ENCODE assay signal across 8 mouse cellular contexts in genomic region chr4:135439188-135439647, GRCm38 (mm10). TPM values are rescaled to one million over a fixed set of nuclear protein-coding genes. Genes with fewer than 3 reads are reported as not detected.
A peak's percentile ranks its signal among the peaks of the same experiment; 100 is the strongest.
DNase-seq lines count a peak whose midpoint lies in the region; ATAC-seq and TF ChIP-seq lines count a peak whose summit lies in the region.

No protein-coding gene starts in this region.

- 5% methylated on average over 15 of the region's 15 CpGs for WGBS in forebrain, embryonic 11.5 days
- 6% methylated on average over 14 of the region's 15 CpGs for WGBS in hindbrain, embryonic 12.5 days
- 3% methylated on average over 15 of the region's 15 CpGs for WGBS in limb, embryonic 14.5 days
- WGBS in midbrain, embryonic 13.5 days: 6% methylated on average over 15 of the region's 15 CpGs
- 2% methylated on average over 15 of the region's 15 CpGs for WGBS in stomach, postnatal 0 days

- TF ChIP-seq EP300 in stomach, postnatal 0 days (optimal IDR thresholded peaks at IDR 0.05): no peak

- ATAC-seq in activated CD4-positive, CD25-positive, alpha-beta regulatory T cell, adult 4 months: peak; percentile 60
- peak; percentile 87 for ATAC-seq in forebrain, embryonic 11.5 days (replicated peaks; ENCODE audit: low FRiP score)
- ATAC-seq in hindbrain, embryonic 12.5 days (ENCODE audit: low FRiP score): peak; percentile 52; the same call in 1 of the 2 replicates
- peak; percentile 80 for ATAC-seq in limb, embryonic 14.5 days (ENCODE audit: low FRiP score, low read depth)
- ATAC-seq in midbrain, embryonic 13.5 days: peak; percentile 66; the same call in 1 of the 2 replicates
- peak; percentile 82 for ATAC-seq in stomach, postnatal 0 days (ENCODE audit: low FRiP score, low TSS enrichment)

- DNase-seq in A20 (ENCODE audit: low read depth, low spot score): peak; percentile 94
- DNase-seq in forebrain, embryonic 11.5 days (ENCODE audit: low spot score): peak; percentile 86
- peak; percentile 74 for DNase-seq in limb, embryonic 14.5 days (ENCODE audit: low spot score)
- DNase-seq in stomach, postnatal 0 days (ENCODE audit: low spot score): peak; percentile 79
- DNase-seq in frontal cortex, postnatal 25 days (ENCODE audit: low spot score in 2 of 2): no peak

- TF ChIP-seq POLR2A in limb, embryonic 14.5 days (IDR thresholded peaks at IDR 0.05; ENCODE audit: borderline replicate concordance, extremely low read depth, insufficient read depth, insufficient read length): no peak

- no peaks in the 10 kb centered on the region for H3K9me3 ChIP-seq in forebrain, embryonic 11.5 days (ENCODE audit: control insufficient read depth, low read length)
- H3K9me3 ChIP-seq in hindbrain, embryonic 12.5 days (replicated peaks): no peaks in the 10 kb centered on the region
- no peaks in the 10 kb centered on the region for H3K9me3 ChIP-seq in limb, embryonic 14.5 days (ENCODE audit: control insufficient read depth, low read length)
- no peaks in the 10 kb centered on the region for H3K9me3 ChIP-seq in midbrain, embryonic 13.5 days
- H3K9me3 ChIP-seq in stomach, postnatal 0 days (ENCODE audit: control insufficient read depth, low read length): no peaks in the 10 kb centered on the region

- no peak for TF ChIP-seq CTCF in stomach, postnatal 0 days (IDR thresholded peaks at IDR 0.05; ENCODE audit: low read depth)

- 0 out of 2 replicates have a peak, but pooled peaks cover 2% of the 10 kb centered on the region for H3K4me1 ChIP-seq in forebrain, embryonic 11.5 days (replicated peaks; ENCODE audit: control insufficient read depth, insufficient read depth, low read length)
- H3K4me1 ChIP-seq in hindbrain, embryonic 12.5 days: peaks cover 12% of the 10 kb centered on the region
- peaks cover 7% of the 10 kb centered on the region; the same call in 1 of the 2 replicates for H3K4me1 ChIP-seq in limb, embryonic 14.5 days (ENCODE audit: control insufficient read depth, insufficient read depth, low read length)
- peaks cover 12% of the 10 kb centered on the region for H3K4me1 ChIP-seq in midbrain, embryonic 13.5 days (replicated peaks)
- H3K4me1 ChIP-seq in stomach, postnatal 0 days (replicated peaks; ENCODE audit: control insufficient read depth, insufficient read depth): no peaks in the 10 kb centered on the region

- H3K36me3 ChIP-seq in forebrain, embryonic 11.5 days (ENCODE audit: control insufficient read depth, insufficient read depth, low read length): no peaks in the 10 kb centered on the region
- H3K36me3 ChIP-seq in hindbrain, embryonic 12.5 days: no peaks in the 10 kb centered on the region
- H3K36me3 ChIP-seq in limb, embryonic 14.5 days (ENCODE audit: control insufficient read depth, insufficient read depth, low read length): no peaks in the 10 kb centered on the region
- H3K36me3 ChIP-seq in midbrain, embryonic 13.5 days: no peaks in the 10 kb centered on the region
- no peaks in the 10 kb centered on the region for H3K36me3 ChIP-seq in stomach, postnatal 0 days (ENCODE audit: control insufficient read depth, insufficient read depth, low read length)

- no peak overlapping the region for H3K4me3 ChIP-seq in forebrain, embryonic 11.5 days (ENCODE audit: low read depth, low read length)
- no peak overlapping the region for H3K4me3 ChIP-seq in hindbrain, embryonic 12.5 days
- H3K4me3 ChIP-seq in limb, embryonic 14.5 days (replicated peaks; ENCODE audit: low read length): no peak overlapping the region; the same call in 1 of the 2 replicates
- no peak overlapping the region for H3K4me3 ChIP-seq in midbrain, embryonic 13.5 days (replicated peaks)
- no peak overlapping the region for H3K4me3 ChIP-seq in stomach, postnatal 0 days (ENCODE audit: low read depth, low read length)

- no peak overlapping the region for H3K27ac ChIP-seq in forebrain, embryonic 11.5 days (ENCODE audit: low read depth, low read length)
- H3K27ac ChIP-seq in hindbrain, embryonic 12.5 days: peak overlapping the region; percentile 35; the same call in 1 of the 2 replicates
- H3K27ac ChIP-seq in limb, embryonic 14.5 days (replicated peaks; ENCODE audit: low read depth, low read length): no peak overlapping the region
- no peak overlapping the region for H3K27ac ChIP-seq in midbrain, embryonic 13.5 days
- peak overlapping the region; percentile 45; the same call in 1 of the 2 replicates for H3K27ac ChIP-seq in stomach, postnatal 0 days (replicated peaks)

- peak overlapping the region; percentile 6; the same call in 1 of the 2 replicates for H3K4me2 ChIP-seq in forebrain, embryonic 11.5 days (ENCODE audit: low read depth, low read length, severe bottlenecking)
- H3K4me2 ChIP-seq in hindbrain, embryonic 12.5 days (replicated peaks): peak overlapping the region; percentile 38
- peak overlapping the region; percentile 35 for H3K4me2 ChIP-seq in limb, embryonic 14.5 days (replicated peaks; ENCODE audit: low read depth, low read length, severe bottlenecking)
- H3K4me2 ChIP-seq in midbrain, embryonic 13.5 days (replicated peaks): peak overlapping the region; percentile 24
- H3K4me2 ChIP-seq in stomach, postnatal 0 days (replicated peaks; ENCODE audit: low read depth): peak overlapping the region; percentile 42

- H3K9ac ChIP-seq in forebrain, embryonic 11.5 days (ENCODE audit: low read length): peak overlapping the region; percentile 47; the same call in 1 of the 2 replicates
- H3K9ac ChIP-seq in hindbrain, embryonic 12.5 days: no peak overlapping the region
- H3K9ac ChIP-seq in limb, embryonic 14.5 days (ENCODE audit: low read depth, low read length, severe bottlenecking): peak overlapping the region; percentile 13
- no peak overlapping the region for H3K9ac ChIP-seq in midbrain, embryonic 13.5 days (replicated peaks)
- no peak overlapping the region for H3K9ac ChIP-seq in stomach, postnatal 0 days (ENCODE audit: low read length)

- H3K27me3 ChIP-seq in forebrain, embryonic 11.5 days (ENCODE audit: control insufficient read depth, insufficient read depth, low read length): no peaks in the 10 kb centered on the region
- no peaks in the 10 kb centered on the region for H3K27me3 ChIP-seq in hindbrain, embryonic 12.5 days
- H3K27me3 ChIP-seq in limb, embryonic 14.5 days (ENCODE audit: control insufficient read depth, insufficient read depth, low read length): no peaks in the 10 kb centered on the region
- H3K27me3 ChIP-seq in midbrain, embryonic 13.5 days: 0 out of 2 replicates have a peak, but pooled peaks cover 4% of the 10 kb centered on the region
- H3K27me3 ChIP-seq in stomach, postnatal 0 days (ENCODE audit: control insufficient read depth, insufficient read depth, low read length): no peaks in the 10 kb centered on the region

RNA-seq across cellular contexts. Expression of gene Rcan3, which starts 5.6 kb away (rescaled TPM):
- polyA plus RNA-seq in activated CD4-positive, CD25-positive, alpha-beta regulatory T cell, adult 4 months (2017; shearing (Covaris generic)): 10 to 100 TPM; 14.6 to 23.0 TPM
- polyA plus RNA-seq in forebrain, embryonic 11.5 days (2014; fragmentation: Nextera tagmentation; extraction: Ambion mirVana): 12.7 and 14.1 TPM in 2 replicates
- 20.0 and 20.1 TPM in 2 replicates for polyA plus RNA-seq in hindbrain, embryonic 12.5 days (2016; fragmentation: Nextera tagmentation; extraction: Ambion mirVana)
- 16.1 and 18.0 TPM in 2 replicates for polyA plus RNA-seq in limb, embryonic 14.5 days (2012; rRNA removed)
- 14.0 and 17.3 TPM in 2 replicates for polyA plus RNA-seq in limb, embryonic 14.5 days (2014; fragmentation: Nextera tagmentation; extraction: Ambion mirVana)
- polyA plus RNA-seq in midbrain, embryonic 13.5 days (2015; fragmentation: Nextera tagmentation; extraction: Ambion mirVana): 26.4 and 27.0 TPM in 2 replicates
- polyA plus RNA-seq in stomach, postnatal 0 days (2015; fragmentation: Nextera tagmentation; extraction: Ambion mirVana): 15.7 and 15.8 TPM in 2 replicates

RNA-seq across cellular contexts. Expression of gene Ncmap, which starts 41.2 kb away (rescaled TPM):
- 10 to 100 TPM; 22.3 to 52.3 TPM for polyA plus RNA-seq in activated CD4-positive, CD25-positive, alpha-beta regulatory T cell, adult 4 months (2017; shearing (Covaris generic))
- 0.20 and 0.43 TPM in 2 replicates for polyA plus RNA-seq in forebrain, embryonic 11.5 days (2014; fragmentation: Nextera tagmentation; extraction: Ambion mirVana)
- polyA plus RNA-seq in hindbrain, embryonic 12.5 days (2016; fragmentation: Nextera tagmentation; extraction: Ambion mirVana): 2.9 and 6.1 TPM in 2 replicates
- 20.9 and 30.3 TPM in 2 replicates for polyA plus RNA-seq in limb, embryonic 14.5 days (2012; rRNA removed)
- 11.9 and 12.8 TPM in 2 replicates for polyA plus RNA-seq in limb, embryonic 14.5 days (2014; fragmentation: Nextera tagmentation; extraction: Ambion mirVana)
- polyA plus RNA-seq in midbrain, embryonic 13.5 days (2015; fragmentation: Nextera tagmentation; extraction: Ambion mirVana): 0.63 and 0.93 TPM in 2 replicates
- 39.8 and 42.2 TPM in 2 replicates for polyA plus RNA-seq in stomach, postnatal 0 days (2015; fragmentation: Nextera tagmentation; extraction: Ambion mirVana)

RNA-seq across cellular contexts. Expression of gene Stpg1, which starts 55.4 kb away (rescaled TPM):
- under 1 TPM in 1 of 2 experiments, not detected in 1; 0.22 TPM for polyA plus RNA-seq in activated CD4-positive, CD25-positive, alpha-beta regulatory T cell, adult 4 months (2017; shearing (Covaris generic))
- polyA plus RNA-seq in forebrain, embryonic 11.5 days (2014; fragmentation: Nextera tagmentation; extraction: Ambion mirVana): 0.35 and 0.44 TPM in 2 replicates
- 0.56 and 0.71 TPM in 2 replicates for polyA plus RNA-seq in hindbrain, embryonic 12.5 days (2016; fragmentation: Nextera tagmentation; extraction: Ambion mirVana)
- 0.18 and 0.20 TPM in 2 replicates for polyA plus RNA-seq in limb, embryonic 14.5 days (2012; rRNA removed)
- polyA plus RNA-seq in limb, embryonic 14.5 days (2014; fragmentation: Nextera tagmentation; extraction: Ambion mirVana): 0.15 TPM in 1 of 2 replicates, not detected in the other
- polyA plus RNA-seq in midbrain, embryonic 13.5 days (2015; fragmentation: Nextera tagmentation; extraction: Ambion mirVana): 0.93 and 1.3 TPM in 2 replicates
- 0.16 and 0.18 TPM in 2 replicates for polyA plus RNA-seq in stomach, postnatal 0 days (2015; fragmentation: Nextera tagmentation; extraction: Ambion mirVana)

RNA-seq across cellular contexts. Expression of gene Nipal3, which starts 55.6 kb away (rescaled TPM):
- 10 to 100 TPM; 12.5 to 13.9 TPM for polyA plus RNA-seq in activated CD4-positive, CD25-positive, alpha-beta regulatory T cell, adult 4 months (2017; shearing (Covaris generic))
- polyA plus RNA-seq in forebrain, embryonic 11.5 days (2014; fragmentation: Nextera tagmentation; extraction: Ambion mirVana): 3.0 and 3.2 TPM in 2 replicates
- polyA plus RNA-seq in hindbrain, embryonic 12.5 days (2016; fragmentation: Nextera tagmentation; extraction: Ambion mirVana): 3.5 and 4.1 TPM in 2 replicates
- polyA plus RNA-seq in limb, embryonic 14.5 days (2012; rRNA removed): 4.7 and 6.3 TPM in 2 replicates
- 1.4 and 2.6 TPM in 2 replicates for polyA plus RNA-seq in limb, embryonic 14.5 days (2014; fragmentation: Nextera tagmentation; extraction: Ambion mirVana)
- polyA plus RNA-seq in midbrain, embryonic 13.5 days (2015; fragmentation: Nextera tagmentation; extraction: Ambion mirVana): 6.8 and 7.5 TPM in 2 replicates
- 3.8 and 5.3 TPM in 2 replicates for polyA plus RNA-seq in stomach, postnatal 0 days (2015; fragmentation: Nextera tagmentation; extraction: Ambion mirVana)

Comparison
In these comparisons a context has a peak if more than half of its experiments do, and no peak if none do; other contexts are left out.
1. DNase-seq: peak in A20 (single experiment), forebrain, embryonic 11.5 days (single experiment), limb, embryonic 14.5 days (single experiment) and stomach, postnatal 0 days (single experiment); none in frontal cortex, postnatal 25 days (0 of 2).
2. H3K27ac ChIP-seq: peak in hindbrain, embryonic 12.5 days (single experiment) and stomach, postnatal 0 days (single experiment); none in forebrain, embryonic 11.5 days (single experiment), limb, embryonic 14.5 days (single experiment) and midbrain, embryonic 13.5 days (single experiment).
3. H3K9ac ChIP-seq: peak in forebrain, embryonic 11.5 days (single experiment) and limb, embryonic 14.5 days (single experiment); none in hindbrain, embryonic 12.5 days (single experiment), midbrain, embryonic 13.5 days (single experiment) and stomach, postnatal 0 days (single experiment).
4. Peak in every context shown above with its lines, with median percentiles within 50 percentile points of each other: ATAC-seq and H3K4me2 ChIP-seq.